Mouse (Mus musculus): ENCODE measurements at regions not wholly inside any gene's neighbourhood (a gene's known extent, or its start where the extent isn't known, plus 50 kb on each side); places are given as distances from the start of the nearest gene placed in this dataset.

DNA sequence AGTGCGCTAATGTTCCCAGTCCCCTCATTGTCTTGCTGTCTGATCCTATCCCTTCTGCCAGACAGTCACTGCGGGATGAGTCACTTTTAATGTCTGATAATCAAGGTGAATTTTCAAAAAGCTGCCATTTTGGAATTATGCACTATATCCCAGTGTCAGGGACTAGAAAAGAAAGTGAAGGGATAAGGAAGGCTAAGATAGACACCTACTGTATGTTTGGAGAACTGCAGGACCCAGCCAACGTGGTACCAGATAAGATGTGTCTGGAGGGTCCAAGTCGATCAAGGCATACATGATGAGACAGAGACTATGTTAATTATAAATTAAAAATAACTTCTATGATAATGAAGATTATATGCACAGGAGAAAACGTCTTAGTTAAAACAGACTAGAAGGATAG is 76.6 kb upstream of the Pmfbp1 start:
- peak; percentile 4 for DNase-seq

DNA sequence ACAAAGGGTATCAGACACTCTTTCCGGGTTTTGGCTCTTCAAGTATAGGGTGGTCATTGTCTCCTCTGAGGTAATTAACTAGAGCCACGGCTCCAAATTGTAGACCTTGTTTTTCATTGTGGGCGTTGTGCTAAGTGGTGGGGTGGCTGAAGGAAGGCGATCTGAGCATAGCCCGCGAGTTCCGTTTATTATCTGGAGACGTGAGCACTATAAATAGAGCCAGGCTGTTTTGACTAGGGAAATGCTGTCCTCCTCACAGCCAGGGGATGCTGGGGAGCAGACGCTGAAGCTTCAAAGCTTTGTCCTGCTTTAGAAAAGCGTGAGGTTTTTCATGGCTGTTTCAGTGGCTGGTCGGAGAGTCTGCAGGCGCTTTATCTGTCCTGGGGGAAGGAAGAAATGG is 75.9 kb upstream of the Pmfbp1 start:
- no peak for DNase-seq

DNA sequence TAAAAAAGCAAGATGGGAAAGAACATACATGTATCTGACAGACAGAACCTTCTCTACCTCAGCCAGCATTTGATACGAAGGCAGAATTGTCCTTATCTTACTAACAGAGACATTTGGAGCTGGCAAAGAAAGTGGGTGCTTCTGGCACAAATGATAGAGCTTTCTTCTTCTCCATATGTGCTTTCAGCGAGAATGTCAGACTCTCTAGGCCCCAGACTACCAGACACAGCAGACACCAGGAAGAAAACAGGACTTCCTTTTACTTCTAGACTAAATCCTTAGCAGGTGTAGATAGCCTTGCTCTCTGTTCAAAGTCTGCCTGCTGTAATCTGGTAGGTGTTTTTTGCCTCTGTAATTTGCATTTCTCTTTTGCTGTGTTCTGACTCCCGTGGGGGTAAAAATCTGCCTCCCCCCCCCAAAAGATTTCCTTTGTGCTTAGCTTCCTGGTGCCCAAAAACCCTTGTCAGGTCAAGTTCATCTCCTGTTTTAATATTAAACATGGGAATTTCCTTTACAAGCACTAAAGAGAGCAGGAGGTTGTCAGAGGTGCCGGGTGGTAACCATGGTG is 74.7 kb upstream of the Pmfbp1 start:
- DNase-seq: no peak

DNA sequence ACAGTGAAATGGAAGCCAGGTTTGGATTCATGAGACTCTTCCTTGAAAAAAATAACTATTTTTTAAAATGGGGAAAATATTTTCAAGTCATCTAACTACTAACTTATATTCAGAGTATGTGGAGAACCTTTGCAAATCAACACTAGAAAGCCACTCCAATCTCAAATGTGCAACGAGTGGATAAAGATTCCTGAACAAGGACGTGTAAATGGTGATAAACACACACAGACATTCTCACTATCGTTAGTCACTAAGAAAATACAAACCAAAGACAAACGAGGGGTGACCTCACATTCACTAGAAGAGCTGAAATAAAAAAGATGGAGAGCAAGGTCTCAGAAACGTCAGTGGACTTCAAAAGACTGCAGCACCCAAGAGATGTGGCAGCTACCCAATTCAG is 69.8 kb upstream of the Pmfbp1 start:
- DNase-seq: no peak

DNA sequence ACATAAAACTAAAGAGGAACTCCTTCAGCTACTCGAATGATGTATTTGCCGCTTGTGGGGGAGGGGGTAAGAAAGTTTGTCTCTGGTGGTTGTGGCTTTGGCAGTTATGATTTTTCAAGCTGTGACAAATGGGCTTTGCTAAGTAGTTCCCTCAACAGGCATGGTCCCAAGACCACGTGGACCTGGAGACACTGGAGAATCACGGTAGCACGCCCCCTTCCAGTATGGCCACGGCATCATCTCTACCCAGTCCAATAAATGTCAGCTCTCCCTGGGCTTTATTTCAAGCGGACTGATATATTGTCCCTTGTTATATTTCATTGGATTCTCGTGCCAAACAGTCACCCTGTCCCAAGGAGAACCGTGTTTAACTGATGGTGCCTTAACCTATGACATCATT is 65.3 kb upstream of the Pmfbp1 start:
- DNase-seq: no peak

DNA sequence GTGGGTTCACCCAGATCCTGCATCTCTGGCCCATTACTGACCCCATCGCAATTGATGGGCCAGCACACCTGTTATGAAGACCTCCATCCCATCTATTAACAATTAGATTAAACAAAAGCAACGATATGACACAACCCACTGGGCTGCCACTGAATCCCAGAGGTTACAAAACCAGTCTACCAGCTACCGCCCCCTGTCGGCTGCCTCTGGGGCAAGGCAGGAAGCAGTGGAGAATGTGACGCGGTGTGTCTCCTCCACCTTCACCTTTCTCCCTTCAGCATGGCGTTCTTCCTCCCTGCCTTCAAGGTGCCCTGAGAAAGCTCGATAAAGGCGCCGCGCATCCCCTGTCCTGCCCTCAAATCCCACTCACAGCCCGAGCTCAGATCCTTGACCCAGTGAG is 59.3 kb upstream of the Pmfbp1 start:
- no peak for DNase-seq

DNA sequence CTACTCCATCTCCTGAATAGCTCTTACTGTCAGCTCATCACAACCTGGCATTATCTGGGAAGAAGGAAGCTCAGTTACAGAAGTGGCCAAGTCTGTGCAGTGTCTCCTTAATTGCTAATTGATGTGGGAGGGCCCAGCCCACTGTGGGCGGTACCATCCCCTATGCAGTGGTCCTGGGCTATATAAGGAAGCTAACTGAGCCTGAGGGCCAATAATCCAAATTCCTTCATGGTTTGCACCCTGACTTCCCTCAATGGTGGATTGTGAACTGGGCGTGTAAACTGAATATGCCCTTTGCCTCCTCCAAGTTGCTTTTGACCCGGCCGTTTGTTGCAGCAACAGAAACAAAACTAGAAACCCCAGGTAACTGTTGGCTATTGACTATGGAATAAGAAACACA is 57.8 kb upstream of the Pmfbp1 start:
- no peak for DNase-seq

DNA sequence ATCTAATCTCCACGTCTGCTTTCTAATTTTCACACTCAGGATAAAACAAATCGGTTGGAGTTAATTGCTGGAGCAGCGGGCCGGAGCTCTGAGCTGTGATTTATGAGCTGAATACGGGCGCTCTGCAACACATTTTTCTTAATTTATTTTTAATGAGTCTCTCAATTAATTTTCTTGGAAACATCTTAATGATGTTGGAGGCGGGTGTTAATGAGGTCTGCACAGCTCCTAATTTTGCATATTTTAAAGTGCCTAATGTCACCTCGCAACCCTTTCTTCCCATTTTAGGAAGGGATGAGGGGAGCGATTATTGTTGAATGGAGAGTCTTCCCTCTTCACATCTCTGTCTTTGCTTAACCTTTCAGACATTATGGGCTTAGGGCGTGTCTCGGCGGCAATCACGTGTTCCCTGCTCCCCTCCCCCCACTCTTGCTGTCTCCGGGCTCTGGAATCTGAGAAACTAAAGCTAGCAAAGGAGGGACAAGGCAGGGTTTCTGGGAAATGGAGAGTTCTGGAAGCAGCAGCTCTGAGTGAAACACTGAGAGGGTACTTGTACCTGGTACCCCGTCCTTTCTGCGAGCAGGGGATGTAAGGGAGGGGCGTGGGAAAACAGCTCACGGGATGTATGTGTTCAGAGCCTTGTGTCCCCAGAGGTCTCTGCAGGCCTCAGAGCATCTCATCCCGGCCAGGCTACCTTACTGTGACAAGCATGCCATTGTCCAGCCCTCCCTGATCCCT is 56.8 kb upstream of the Pmfbp1 start:
- DNase-seq: no peak

DNA sequence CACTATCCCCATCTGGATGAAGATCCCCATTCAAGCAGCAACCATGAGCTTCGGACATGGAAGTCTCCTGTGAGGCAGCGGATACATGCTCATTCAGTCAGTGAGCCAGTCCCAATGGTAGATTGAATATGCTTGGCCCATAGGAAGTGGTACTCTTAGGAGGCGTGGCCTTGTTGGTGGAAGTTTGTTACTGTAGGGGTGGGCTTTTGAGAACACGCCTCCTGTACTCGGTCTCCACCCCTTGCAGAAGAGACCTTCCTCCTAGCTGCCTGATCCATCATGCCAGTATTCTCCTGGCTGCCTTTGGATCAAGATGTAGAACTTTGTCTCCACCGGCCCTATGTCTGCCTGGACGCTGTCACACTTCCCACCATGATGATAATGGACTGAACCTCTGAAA is 55.3 kb upstream of the Pmfbp1 start:
- DNase-seq: no peak
